19 mouse cellular contexts compared by ENCODE assay signal in genomic region chr3:103496683-103497082, GRCm38 (mm10).
"Had no signal": no experiment of that assay in that cellular context is flagged by ENCODE, and none has a peak within 500 bp of the region (broad histone marks: within the 10 kb centered on the region; RNA-seq: fewer than 3 reads in every experiment).

No protein-coding gene starts in this region.

- H3K27me3 ChIP-seq: liver, embryonic 13.5 days; midbrain, embryonic 12.5 days; midbrain, embryonic 15.5 days; neural tube, embryonic 12.5 days; neural tube, embryonic 15.5 days had no signal

- H3K9me3 ChIP-seq: liver, embryonic 13.5 days; midbrain, embryonic 12.5 days; midbrain, embryonic 15.5 days; neural tube, embryonic 12.5 days; neural tube, embryonic 15.5 days had no signal

- H3K4me3 ChIP-seq: liver, embryonic 13.5 days; midbrain, embryonic 12.5 days; midbrain, embryonic 15.5 days; neural tube, embryonic 12.5 days; neural tube, embryonic 15.5 days had no signal

- H3K9ac ChIP-seq: liver, embryonic 13.5 days; lung, embryonic 14.5 days; midbrain, embryonic 12.5 days; midbrain, embryonic 15.5 days; neural tube, embryonic 12.5 days; neural tube, embryonic 15.5 days had no signal

- H3K4me2 ChIP-seq: liver, embryonic 13.5 days; lung, embryonic 14.5 days; midbrain, embryonic 12.5 days; midbrain, embryonic 15.5 days; neural tube, embryonic 12.5 days; neural tube, embryonic 15.5 days had no signal

- H3K36me3 ChIP-seq: liver, embryonic 13.5 days; midbrain, embryonic 12.5 days; midbrain, embryonic 15.5 days; neural tube, embryonic 12.5 days; neural tube, embryonic 15.5 days had no signal

- H3K27ac ChIP-seq: liver, embryonic 13.5 days; macrophage; midbrain, embryonic 12.5 days; midbrain, embryonic 15.5 days; neural tube, embryonic 12.5 days; neural tube, embryonic 15.5 days; stomach, postnatal 0 days had no signal

- ATAC-seq: inflammation-experienced regulatory T-cells, adult 6 months; intestine, embryonic 16.5 days; lung, postnatal 0 days; midbrain, embryonic 15.5 days had no signal

- H3K4me1 ChIP-seq: liver, embryonic 13.5 days; midbrain, embryonic 12.5 days; midbrain, embryonic 15.5 days; neural tube, embryonic 12.5 days; neural tube, embryonic 15.5 days had no signal

- DNase-seq: kidney, adult 18-20 months; kidney, postnatal 14 days; kidney, postnatal 4 days; liver, embryonic 13.5 days; lung, embryonic 14.5 days; right cerebral cortex, postnatal 14 days; right cerebral cortex, postnatal 4 days; thymus, adult 2 months; thymus, postnatal 14 days; thymus, postnatal 4 days had no signal
